Mouse (Mus musculus) liver, adult 10 weeks (tissue): ENCODE data around the gene Dmtf1. TPM values are rescaled to one million over a fixed set of nuclear protein-coding genes. Genes with fewer than 3 reads are reported as not detected.

Source experiments
- polyA plus RNA-seq: library from polyadenylated mRNA; stranded (reverse); fragments of 350-450 nt; fragmentation: Illumina TruSeq; extraction: RNeasy Lipid Tissue Mini Kit (QIAGEN cat#74804); gene quantifications from one replicate; pipeline ENCODE4 v1.2.3, GENCODE M21; 2014; ENCODE audit warnings: low read depth, low replicate concordance

Gene Dmtf1
- polyA plus RNA-seq = 30.8 TPM

DNA sequence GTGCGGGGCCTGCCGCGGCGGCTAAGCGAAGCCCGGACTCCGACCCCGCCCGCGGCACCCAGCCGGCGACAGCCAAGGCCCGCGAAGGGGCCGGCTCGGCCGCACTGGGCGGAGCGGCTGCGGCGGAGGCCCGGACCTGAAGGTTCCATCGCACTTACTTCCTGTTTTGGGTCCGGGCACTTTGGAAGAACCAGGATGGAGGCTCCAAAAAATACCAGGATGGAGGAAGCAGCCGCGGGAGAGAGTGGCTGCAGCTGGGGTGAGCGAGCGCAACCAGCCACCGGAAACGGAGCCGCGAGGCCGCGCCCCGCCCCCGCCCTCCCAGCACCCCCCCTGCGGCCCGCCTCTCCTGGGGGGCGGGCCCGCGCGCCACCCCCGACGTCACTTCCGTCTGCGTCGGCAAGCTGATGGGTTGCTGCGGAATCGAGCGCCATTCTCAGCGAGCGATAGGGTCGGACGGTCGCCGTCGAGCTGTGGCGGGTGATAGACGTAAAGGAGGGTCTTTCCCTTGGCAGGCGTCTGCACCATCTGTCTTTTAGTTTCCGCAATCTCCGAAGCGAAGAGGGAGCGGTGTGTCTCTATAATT lies at the start of gene Dmtf1:
Dmtf1 (minus strand) TSS at position 321 of the 586 bp plus-strand sequence.

DNA sequence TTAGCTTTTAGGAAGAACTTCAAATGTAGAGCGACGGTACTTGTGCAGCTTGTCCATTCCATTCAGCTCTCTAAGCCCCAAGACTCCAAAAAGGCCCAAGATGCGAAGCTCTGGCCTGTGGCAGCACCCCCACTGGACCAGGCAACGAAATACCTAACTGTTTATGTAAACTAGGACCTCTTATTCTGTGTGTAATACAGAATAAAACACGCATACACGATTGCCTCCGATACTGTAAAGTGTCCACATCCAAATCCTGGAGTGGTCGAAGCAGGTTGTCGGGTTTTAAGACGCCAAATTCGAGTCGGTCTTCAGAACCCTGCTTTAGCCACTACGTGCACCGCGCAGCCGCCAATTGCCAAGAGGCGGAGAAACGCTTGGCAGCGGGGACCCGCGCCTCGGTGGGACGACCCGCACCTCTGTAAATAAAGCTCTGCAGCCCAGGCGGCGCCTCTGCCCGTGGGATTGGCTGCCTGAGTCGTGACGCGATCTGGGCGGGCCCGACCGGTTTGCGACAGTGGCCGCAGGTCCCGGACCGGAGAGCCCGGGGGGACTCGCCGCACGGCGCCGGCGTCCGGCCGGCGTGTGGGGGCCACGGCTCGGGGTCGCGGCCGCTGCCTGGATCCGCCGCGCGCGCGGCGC lies 61.2 kb downstream of the Dmtf1 start, which contains the start of gene Tmem243:
Tmem243 (plus strand) TSS at position 462 of the 642 bp plus-strand sequence.

Other genes starting within 250 kb of the Dmtf1 start
- gene Crot, start 164.5 kb downstream of the Dmtf1 start, polyA plus RNA-seq = 1,710 TPM
- 242 TPM for gene Tmem243, start 61.1 kb downstream of the Dmtf1 start, polyA plus RNA-seq
- gene 9330182L06Rik, start 104.3 kb upstream of the Dmtf1 start, polyA plus RNA-seq = 0.34 TPM